Mouse (Mus musculus) c-Kit-positive CD71-positive TER-119-positive erythroid progenitor cells, embryonic 14.5 days (primary cell): Measurements from ENCODE around the gene H2-DMa.

Experiments used
- DNase-seq: peaks from one replicate; pipeline ENCODE4 v3.0.0-alpha.2; 2013; ENCODE audit warnings: low spot score

Gene H2-DMa

GRCm38 (mm10) chr17:34164202-34164895, 45.0 kb downstream of the H2-DMa start:
- no peak for DNase-seq

- no peak for DNase-seq
Measured at GRCm38 (mm10) chr17:34165033-34165730, 45.8 kb downstream of the H2-DMa start.

GRCm38 (mm10) chr17:34169279-34169678, 49.9 kb downstream of the H2-DMa start:
- peak; percentile 26 for DNase-seq

- DNase-seq: no peak
Measured at GRCm38 (mm10) chr17:34170487-34170876, 51.1 kb downstream of the H2-DMa start.

- peak; percentile 82 for DNase-seq
Measured at GRCm38 (mm10) chr17:34170877-34171498, 51.6 kb downstream of the H2-DMa start.

DNA sequence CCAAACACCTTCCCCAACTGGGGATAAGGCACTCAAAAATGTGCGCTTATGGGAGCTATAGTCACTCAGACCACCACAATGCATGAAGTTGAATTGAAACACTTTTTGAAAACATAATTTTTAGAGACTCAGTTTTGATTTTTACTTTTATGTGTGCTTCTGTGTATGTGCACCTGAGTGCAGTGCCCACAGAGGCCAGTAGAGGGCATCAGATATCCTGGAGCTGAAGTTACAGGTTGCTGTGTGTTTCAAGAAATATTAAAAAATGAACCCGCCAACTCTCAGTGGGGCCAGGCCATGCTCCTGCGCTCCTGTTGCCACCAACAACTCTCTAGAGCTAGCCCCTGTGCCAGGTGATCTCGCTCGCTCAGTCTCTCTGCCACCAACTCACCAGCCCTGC, 53.2 kb downstream of the H2-DMa start:
- no peak for DNase-seq

DNA sequence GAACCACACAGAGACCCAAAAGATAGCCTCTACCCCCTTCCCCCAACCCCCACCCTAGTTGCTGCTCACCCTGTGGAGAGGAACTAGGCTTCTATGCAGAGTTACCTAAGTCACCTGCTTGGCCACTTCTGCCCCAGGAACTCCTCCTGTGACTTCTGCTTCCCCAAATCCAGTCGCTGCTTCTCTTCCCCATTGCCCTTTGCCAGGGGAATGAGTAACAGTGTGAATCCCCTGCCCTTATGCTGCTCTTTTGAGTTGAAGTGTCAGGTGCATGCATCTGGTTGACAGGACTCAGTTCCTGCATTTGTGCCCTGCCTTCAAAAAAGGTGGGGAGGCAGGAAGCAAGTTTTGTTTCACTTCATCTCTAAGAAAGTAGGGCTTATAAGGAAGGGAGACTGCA, 54.7 kb downstream of the H2-DMa start:
- DNase-seq: no peak

GRCm38 (mm10) chr17:34177179-34177578, 57.8 kb downstream of the H2-DMa start:
- no peak for DNase-seq

GRCm38 (mm10) chr17:34179019-34179418, 59.7 kb downstream of the H2-DMa start:
- DNase-seq: no peak

DNA sequence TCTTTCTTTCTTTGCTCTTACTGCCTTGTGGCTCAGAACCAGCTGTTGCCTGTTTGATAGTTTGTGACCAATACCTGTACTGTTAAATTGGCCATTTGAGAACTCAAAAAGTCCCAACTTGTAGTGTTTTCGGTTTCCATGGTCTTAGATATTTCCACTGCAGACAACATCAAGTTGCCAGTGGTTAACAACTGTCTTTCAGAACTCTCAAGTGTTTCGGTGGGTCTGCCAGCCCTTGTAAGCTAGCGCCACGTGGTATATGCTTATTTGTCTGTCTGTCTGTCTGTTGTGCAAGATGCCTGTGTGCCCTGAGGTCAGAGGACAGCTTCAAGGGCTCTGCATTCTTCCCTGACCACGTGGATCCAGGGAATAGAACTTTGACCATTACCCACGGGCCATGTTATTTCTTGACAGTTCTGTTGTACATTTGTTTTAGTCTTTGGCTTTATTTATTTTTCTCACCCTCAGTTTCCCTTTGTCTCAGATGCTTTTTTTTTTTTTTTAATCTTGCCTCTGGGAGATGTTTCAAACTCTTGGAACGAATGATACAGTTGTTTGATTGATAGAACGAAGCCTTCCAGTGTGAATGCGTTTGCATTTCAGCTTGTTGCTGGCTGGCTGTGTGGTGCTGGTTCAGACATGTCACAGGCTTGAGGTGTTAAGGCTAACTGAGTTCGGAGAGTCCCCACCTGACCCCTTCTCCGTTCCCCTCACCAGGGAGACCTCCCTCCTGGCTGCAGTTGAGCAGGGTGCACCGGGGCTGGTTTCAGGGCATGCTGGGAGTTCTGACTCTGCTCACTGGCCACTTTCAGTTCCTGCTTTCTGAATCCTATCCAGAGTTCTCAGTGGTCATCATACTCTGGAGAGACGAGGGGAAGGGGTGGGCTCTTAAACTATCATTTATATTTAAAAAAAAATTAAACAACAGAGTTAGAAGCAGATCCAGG, 60.8 kb downstream of the H2-DMa start:
- DNase-seq: no peak

- no peak for DNase-seq
Measured at GRCm38 (mm10) chr17:34183564-34184219, 64.4 kb downstream of the H2-DMa start.

DNA sequence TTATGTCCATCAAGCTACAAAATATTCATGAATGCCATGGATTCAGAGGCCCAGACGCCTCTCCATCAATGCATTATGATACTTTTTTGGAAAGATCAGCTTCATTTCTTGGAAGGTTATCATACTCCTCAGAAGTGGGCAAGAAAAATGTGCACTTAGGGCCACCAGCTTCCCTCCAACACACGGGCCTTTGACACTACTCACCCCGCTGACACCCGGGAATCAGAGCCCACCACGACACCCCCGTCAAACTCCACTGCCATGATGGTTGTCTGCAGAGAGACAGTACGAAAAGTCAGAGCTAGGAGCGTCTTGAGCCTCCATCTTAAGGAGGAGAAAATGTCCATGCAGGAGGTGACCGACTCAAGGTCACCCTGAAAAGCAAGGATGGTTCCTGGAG, 66.2 kb downstream of the H2-DMa start:
- DNase-seq: no peak

DNA sequence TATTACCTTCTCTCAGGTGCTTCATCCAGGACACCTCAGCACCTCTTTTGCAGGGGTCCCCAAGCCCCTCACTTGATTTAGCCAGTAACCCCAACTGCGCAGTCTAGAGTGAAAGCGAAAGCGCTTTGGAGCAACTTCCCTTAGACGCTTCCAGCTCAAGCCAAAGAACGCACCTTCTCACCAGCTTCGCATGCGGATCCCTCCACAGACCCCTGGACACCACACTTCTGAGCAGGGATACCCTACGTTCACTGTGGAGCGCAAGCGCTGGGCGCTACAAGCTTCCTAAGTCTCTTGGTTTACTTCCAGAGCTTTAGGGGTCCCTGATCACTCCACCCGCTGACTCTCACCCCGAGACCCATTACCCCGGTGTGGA, 67.5 kb downstream of the H2-DMa start:
- no peak for DNase-seq

DNA sequence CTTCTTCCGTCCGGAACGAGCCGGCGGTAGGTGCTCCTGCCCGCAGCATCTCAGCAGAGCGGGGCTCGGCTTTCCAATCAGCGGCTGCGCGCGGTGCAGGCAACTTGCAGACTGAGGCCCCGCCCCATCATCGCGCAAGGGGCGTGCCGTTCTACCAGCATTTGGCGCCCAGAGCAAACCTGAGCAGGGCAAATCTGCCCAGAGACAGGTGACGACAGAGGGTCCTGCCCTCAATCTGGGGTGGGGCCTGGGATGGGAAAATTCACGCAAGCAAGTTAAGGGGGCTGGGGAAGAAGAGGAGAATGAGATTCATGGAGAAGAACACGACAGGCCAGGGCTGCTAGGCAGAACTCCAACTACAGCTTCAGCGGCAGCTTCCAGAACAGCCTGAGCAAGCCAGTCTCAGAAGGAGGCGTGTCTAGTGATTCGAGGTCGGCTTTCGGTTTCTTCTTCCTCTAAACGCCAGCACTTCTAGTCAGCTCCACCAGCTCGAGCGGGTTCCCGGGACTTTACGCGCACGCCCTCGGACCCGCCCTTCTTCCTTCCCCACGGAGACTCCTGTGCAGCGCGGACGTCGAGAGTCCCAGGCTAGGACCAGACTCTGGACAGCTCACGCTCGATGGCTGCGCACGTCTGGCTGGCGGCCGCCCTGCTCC, 68.0 kb downstream of the H2-DMa start, which contains the start of the genes Tap1 and Psmb9:
TSS of gene Tap1 (plus strand) at position 293 of the 656 bp plus-strand sequence.
TSS of gene Psmb9 (minus strand) at position 504 of the 656 bp plus-strand sequence.
- peak; percentile 95 for DNase-seq

- peak; percentile 36 for DNase-seq
Measured at GRCm38 (mm10) chr17:34188010-34188409, 68.7 kb downstream of the H2-DMa start.
